Mouse (Mus musculus) urinary bladder, postnatal 0 days (tissue): Measurements from ENCODE around the gene Racgap1. TPM values are rescaled to one million over a fixed set of nuclear protein-coding genes. Genes with fewer than 3 reads are reported as not detected.

Experiments
- polyA plus RNA-seq: library from polyadenylated mRNA; unstranded; fragments of >200 nt; fragmentation: Nextera tagmentation; extraction: Ambion mirVana; gene quantifications from 2 replicates; pipeline ENCODE4 v1.2.1, GENCODE M21; 2015

Racgap1 gene
- 23.5 and 36.8 TPM in 2 replicates for polyA plus RNA-seq

GRCm38 (mm10) chr15:99651163-99651872, at the start of gene Racgap1:
Gene Racgap1, minus strand, starts transcription at chr15:99651656.

GRCm38 (mm10) chr15:99670154-99670821, 18.8 kb upstream of the Racgap1 start, which contains the start of gene Asic1:
Gene Asic1, plus strand, starts transcription at chr15:99670368.

GRCm38 (mm10) chr15:99600986-99601822, 50.3 kb downstream of the Racgap1 start, which contains the start of gene Aqp6:
Gene Aqp6, plus strand, starts transcription at chr15:99601400.

GRCm38 (mm10) chr15:99590429-99591084, 60.9 kb downstream of the Racgap1 start, which contains the start of gene Aqp5:
Gene Aqp5, plus strand, starts transcription at chr15:99590782.

GRCm38 (mm10) chr15:99578802-99579485, 72.5 kb downstream of the Racgap1 start, which contains the start of gene Aqp2:
Gene Aqp2, plus strand, starts transcription at chr15:99579055.

Other genes with a start within 250 kb of the Racgap1 start
- gene Nckap5l, start 193.9 kb downstream of the Racgap1 start, polyA plus RNA-seq: 2.8 and 3.2 TPM in 2 replicates
- gene Bcdin3d, start 176.9 kb downstream of the Racgap1 start, polyA plus RNA-seq: 8.4 and 8.5 TPM in 2 replicates
- gene Faim2, start 123.5 kb downstream of the Racgap1 start, polyA plus RNA-seq: not detected in 2 replicates
- not detected in 2 replicates for gene Aqp2, start 72.6 kb downstream of the Racgap1 start, polyA plus RNA-seq
- gene Aqp5, start 60.9 kb downstream of the Racgap1 start, polyA plus RNA-seq: 0.11 and 0.34 TPM in 2 replicates
- 0.22 and 0.31 TPM in 2 replicates for gene Aqp6, start 50.3 kb downstream of the Racgap1 start, polyA plus RNA-seq
- gene Asic1, start 18.7 kb upstream of the Racgap1 start, polyA plus RNA-seq: 0.76 and 0.94 TPM in 2 replicates
- gene Smarcd1, start 50.5 kb upstream of the Racgap1 start, polyA plus RNA-seq: 8.1 and 9.4 TPM in 2 replicates
- 1.3 TPM in 1 of 2 replicates, not detected in the other for gene Gm17349, start 53.8 kb upstream of the Racgap1 start, polyA plus RNA-seq
- gene Gpd1, start 65.9 kb upstream of the Racgap1 start, polyA plus RNA-seq: 0.36 and 0.37 TPM in 2 replicates
- gene Cox14, start 74.0 kb upstream of the Racgap1 start, polyA plus RNA-seq: 166 and 184 TPM in 2 replicates
- 39.5 and 45.9 TPM in 2 replicates for gene Cers5, start 121.2 kb upstream of the Racgap1 start, polyA plus RNA-seq
- 57.5 and 70.4 TPM in 2 replicates for gene Lima1, start 223.8 kb upstream of the Racgap1 start, polyA plus RNA-seq